Comparison of ENCODE assay signal across 18 mouse cellular contexts in genomic region chr17:12868043-12868442, GRCm38 (mm10). TPM values are rescaled to one million over a fixed set of nuclear protein-coding genes. Genes with fewer than 3 reads are reported as not detected.
A peak's percentile ranks its signal among the peaks of the same experiment; 100 is the strongest.
DNase-seq lines count a peak whose midpoint lies in the region; ATAC-seq and TF ChIP-seq lines count a peak whose summit lies in the region.
"Had no signal": no experiment of that assay in that cellular context is flagged by ENCODE, and none has a peak within 500 bp of the region (broad histone marks: within the 10 kb centered on the region; RNA-seq: fewer than 3 reads in every experiment).

Mas1 (minus strand) TSS chr17:12868143.

- H3K27me3 ChIP-seq in heart, embryonic 10.5 days (ENCODE audit: insufficient read depth, poor library complexity, severe bottlenecking): peaks cover 16% of the 10 kb centered on the region; the same call in 1 of the 2 replicates
- no peaks in the 10 kb centered on the region for H3K27me3 ChIP-seq in limb, embryonic 14.5 days (ENCODE audit: control insufficient read depth, insufficient read depth, low read length)
- H3K27me3 ChIP-seq: intestine, embryonic 15.5 days; midbrain, embryonic 15.5 days had no signal

- no peak within 1 kb of the TSS; the same call in 1 of the 2 replicates for H3K4me3 ChIP-seq in heart, embryonic 10.5 days
- H3K4me3 ChIP-seq in limb, embryonic 14.5 days (replicated peaks; ENCODE audit: low read length): no peak within 1 kb of the TSS
- H3K4me3 ChIP-seq: hindbrain, embryonic 10.5 days; intestine, embryonic 15.5 days; liver, embryonic 15.5 days; midbrain, embryonic 15.5 days had no signal

- H3K4me1 ChIP-seq in heart, embryonic 10.5 days: peaks cover 17% of the 10 kb centered on the region
- peaks cover 23% of the 10 kb centered on the region for H3K4me1 ChIP-seq in limb, embryonic 14.5 days (ENCODE audit: control insufficient read depth, insufficient read depth, low read length)
- H3K4me1 ChIP-seq: liver, embryonic 15.5 days; midbrain, embryonic 15.5 days had no signal

- 39% methylated on average over 2 of the region's 2 CpGs for WGBS in heart, embryonic 10.5 days
- WGBS in limb, embryonic 14.5 days: 37% methylated on average over 2 of the region's 2 CpGs

- H3K9ac ChIP-seq in limb, embryonic 14.5 days (ENCODE audit: low read depth, low read length, severe bottlenecking): no peak within 1 kb of the TSS
- H3K9ac ChIP-seq: intestine, embryonic 15.5 days; liver, embryonic 15.5 days; midbrain, embryonic 15.5 days had no signal

- no peak for ATAC-seq in limb, embryonic 14.5 days (ENCODE audit: low FRiP score, low read depth)
- ATAC-seq: intestine, embryonic 15.5 days; midbrain, embryonic 15.5 days had no signal

- DNase-seq in heart, embryonic 10.5 days (ENCODE audit: low spot score): no peak
- DNase-seq in heart, adult 11 months: no peak
- no peak for DNase-seq in layer of hippocampus, adult 8-10 months (ENCODE audit: low spot score in 2 of 2)
- DNase-seq in layer of hippocampus, adult 9-11 months: no peak
- DNase-seq in layer of hippocampus, postnatal 14 days (ENCODE audit: low spot score in 2 of 2): no peak
- DNase-seq in limb, embryonic 14.5 days (ENCODE audit: low spot score): no peak
- no peak for DNase-seq in lung, postnatal 36 days
- no peak for DNase-seq in Muller cell, postnatal 12 days (ENCODE audit: inconsistent ontology term)
- DNase-seq: adrenal gland, postnatal 36 days; kidney, postnatal 14 days; right cerebral cortex, adult 18-20 months; thymus, adult 18-20 months had no signal

- peak within 1 kb of the TSS; percentile 47 for H3K27ac ChIP-seq in heart, embryonic 10.5 days
- peak within 1 kb of the TSS; percentile 65; the same call in 1 of the 2 replicates for H3K27ac ChIP-seq in limb, embryonic 14.5 days (replicated peaks; ENCODE audit: low read depth, low read length)
- H3K27ac ChIP-seq: hindbrain, embryonic 10.5 days; intestine, embryonic 15.5 days; liver, embryonic 15.5 days; midbrain, embryonic 15.5 days had no signal

- no peak within 1 kb of the TSS for H3K4me2 ChIP-seq in limb, embryonic 14.5 days (replicated peaks; ENCODE audit: low read depth, low read length, severe bottlenecking)
- H3K4me2 ChIP-seq: intestine, embryonic 15.5 days; liver, embryonic 15.5 days; midbrain, embryonic 15.5 days had no signal

- no peak for TF ChIP-seq POLR2A in limb, embryonic 14.5 days (IDR thresholded peaks at IDR 0.05; ENCODE audit: borderline replicate concordance, extremely low read depth, insufficient read depth, insufficient read length)

- no peaks in the 10 kb centered on the region for H3K9me3 ChIP-seq in heart, embryonic 10.5 days
- H3K9me3 ChIP-seq in limb, embryonic 14.5 days (ENCODE audit: control insufficient read depth, low read length): no peaks in the 10 kb centered on the region
- H3K9me3 ChIP-seq: hindbrain, embryonic 10.5 days; intestine, embryonic 15.5 days; liver, embryonic 15.5 days; midbrain, embryonic 15.5 days had no signal

- H3K36me3 ChIP-seq in heart, embryonic 10.5 days: no peaks in the 10 kb centered on the region
- no peaks in the 10 kb centered on the region for H3K36me3 ChIP-seq in limb, embryonic 14.5 days (ENCODE audit: control insufficient read depth, insufficient read depth, low read length)
- H3K36me3 ChIP-seq: hindbrain, embryonic 10.5 days; intestine, embryonic 15.5 days; liver, embryonic 15.5 days; midbrain, embryonic 15.5 days had no signal

RNA-seq across cellular contexts. Expression of gene Mas1, which starts in this region (rescaled TPM):
- polyA plus RNA-seq in heart, embryonic 10.5 days (2016; fragmentation: Nextera tagmentation; extraction: Ambion mirVana): 0.30 and 0.36 TPM in 2 replicates
- 10 to 100 TPM; 45.9 to 65.6 (median 59.8) TPM for total RNA-seq in layer of hippocampus, adult 8-10 months (2022)
- total RNA-seq in layer of hippocampus, postnatal 14 days (2021): 10 to 100 TPM; 41.6 to 52.1 TPM
- 1.7 and 1.9 TPM in 2 replicates for polyA plus RNA-seq in limb, embryonic 14.5 days (2012; rRNA removed)
- 1.4 and 2.1 TPM in 2 replicates for polyA plus RNA-seq in limb, embryonic 14.5 days (2014; fragmentation: Nextera tagmentation; extraction: Ambion mirVana)
- total RNA-seq: adrenal gland, postnatal 36 days; common myeloid progenitor, adult 5-6 weeks; ES-E14 had no signal
